Mouse (Mus musculus) c-Kit-positive CD71-negative TER-119-negative erythroid progenitor cells, embryonic 14.5 days (primary cell): ENCODE results near the gene Wdr34.
A peak's percentile ranks its signal among the peaks of the same experiment; 100 is the strongest.
"Not testable (repeated sequence)": the region's sequence is repeated elsewhere in the genome, so short reads cannot be mapped to it uniquely, and the experiment has no call there.

ENCODE experiments used
- DNase-seq: peaks from one replicate; pipeline ENCODE4 v3.0.0-alpha.2; 2013; ENCODE audit warnings: low read depth

Wdr34 gene

GRCm38 (mm10) chr2:30066046-30066901, 17.6 kb upstream of the Wdr34 start:
- peak; percentile 86 for DNase-seq

DNA sequence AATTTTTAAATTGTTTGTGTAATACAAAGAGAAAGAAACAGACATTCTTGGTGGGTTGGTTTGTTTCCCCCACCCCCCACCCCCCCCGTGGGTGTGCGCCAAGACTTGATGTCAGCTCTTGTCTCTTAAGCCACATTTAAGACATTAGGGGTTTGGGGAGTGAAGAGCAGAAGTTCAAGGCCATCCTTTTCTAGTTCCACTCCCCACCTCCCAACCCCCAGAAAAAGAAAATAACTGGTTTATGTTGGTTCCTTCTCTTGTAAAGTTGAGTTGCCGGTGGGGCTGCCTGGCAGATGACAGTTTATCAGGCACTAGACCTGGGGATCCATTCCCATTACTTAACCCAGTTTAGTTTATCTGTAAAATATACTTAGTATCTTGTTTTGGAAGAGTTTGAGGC, 15.6 kb upstream of the Wdr34 start:
- DNase-seq = no peak

DNA sequence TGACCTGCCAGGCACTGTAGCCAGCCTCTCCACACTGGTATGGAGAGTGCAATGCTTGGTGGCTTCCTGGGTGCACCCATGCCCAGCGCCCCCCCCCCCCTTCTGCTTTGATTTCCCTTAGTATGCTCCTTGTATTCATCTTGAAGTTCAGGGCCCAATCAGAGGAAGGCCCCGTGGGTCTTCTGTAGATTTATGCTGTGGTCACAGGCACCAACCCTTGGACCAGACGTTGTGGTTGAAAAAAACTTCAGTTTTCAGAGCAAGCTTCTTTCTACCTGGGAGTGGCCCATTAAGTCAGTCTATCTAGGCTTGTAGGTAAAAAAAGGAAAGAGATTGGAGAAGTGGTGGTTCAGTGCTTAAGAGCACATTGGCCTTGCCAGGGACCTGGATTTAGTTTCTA, 15.1 kb upstream of the Wdr34 start:
- no peak for DNase-seq

GRCm38 (mm10) chr2:30063235-30063634, 14.6 kb upstream of the Wdr34 start:
- no peak for DNase-seq

- DNase-seq = no peak
These were observed 13.8 kb upstream of the Wdr34 start for GRCm38 (mm10) chr2:30062249-30063093.

- DNase-seq = no peak
These were observed 12.8 kb upstream of the Wdr34 start for GRCm38 (mm10) chr2:30061215-30062166.

DNA sequence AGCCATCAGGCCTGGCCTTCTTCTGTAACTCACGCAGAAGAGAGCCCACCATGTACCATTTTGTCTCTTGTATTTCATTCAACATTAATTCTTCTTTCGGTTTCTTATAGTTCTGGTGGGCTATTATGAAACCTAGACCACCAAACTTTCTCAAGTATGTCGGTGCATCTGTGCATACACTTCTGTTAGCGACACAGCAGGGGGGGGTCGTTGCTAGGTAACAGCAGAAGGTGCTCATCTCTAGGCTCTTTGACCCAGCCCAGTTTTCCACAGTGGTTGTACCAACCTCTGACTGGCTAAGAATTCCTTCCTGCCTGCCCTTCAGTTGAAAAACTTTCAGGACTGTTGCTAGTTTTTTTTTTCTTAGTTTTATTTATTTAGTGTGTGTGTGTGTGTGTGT, 9.7 kb upstream of the Wdr34 start:
- no peak for DNase-seq

DNA sequence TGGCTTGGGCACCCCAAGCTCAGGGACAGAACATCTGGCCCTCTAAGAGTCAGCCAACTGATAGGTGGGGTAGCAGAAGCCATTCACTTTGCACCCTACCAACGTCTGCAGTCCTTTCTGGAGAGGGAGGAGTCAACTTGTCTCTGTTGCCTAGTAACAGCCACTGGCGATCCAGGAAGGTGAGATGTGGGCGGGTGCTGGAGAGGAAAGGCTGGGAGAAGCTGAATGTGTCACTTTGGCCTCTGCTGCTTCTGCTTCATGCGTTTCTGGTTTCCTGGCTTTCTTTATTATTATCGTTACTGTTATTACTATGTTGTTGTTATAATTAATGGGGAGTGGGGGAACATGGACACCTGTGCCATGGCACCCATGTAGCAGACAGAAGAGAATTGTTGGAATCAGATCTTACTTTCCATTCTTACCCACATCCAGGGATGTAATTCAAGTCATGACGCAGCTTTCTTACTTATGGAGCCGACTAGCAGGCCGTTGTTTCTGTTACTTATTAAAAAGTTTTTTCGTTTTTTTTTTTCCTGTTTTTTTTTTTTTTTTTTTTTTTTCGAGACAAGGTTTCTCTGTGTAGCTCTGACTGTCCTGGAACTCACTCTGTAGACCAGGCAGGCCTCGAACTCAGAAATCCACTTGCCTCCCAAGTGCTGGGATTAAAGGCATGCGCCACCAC, 8.7 kb upstream of the Wdr34 start, which contains the start of gene Set:
Gene Set, plus strand, starts transcription at position 156 of the 682 bp plus-strand sequence.
- DNase-seq = no peak

GRCm38 (mm10) chr2:30056736-30057135, 8.1 kb upstream of the Wdr34 start:
- DNase-seq = no peak

DNA sequence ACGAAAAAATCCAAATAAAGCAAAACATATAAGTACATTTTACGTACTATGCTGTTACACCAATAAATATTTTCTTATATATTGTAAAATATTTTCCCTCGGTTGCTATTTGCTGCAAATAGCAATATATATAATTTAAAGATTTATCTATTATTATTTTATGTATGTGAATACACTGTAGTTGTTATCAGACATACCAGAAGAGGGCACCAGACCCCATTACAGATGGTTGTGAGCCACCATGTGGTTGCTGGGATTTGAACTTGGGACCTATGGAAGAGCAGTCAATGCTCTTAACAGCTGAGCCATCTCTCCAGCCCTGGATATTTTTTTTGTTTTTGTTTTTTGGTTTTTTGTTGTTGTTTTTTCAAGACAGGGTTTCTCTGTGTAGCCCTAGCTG, 6.6 kb upstream of the Wdr34 start:
- DNase-seq = not testable (repeated sequence)

DNA sequence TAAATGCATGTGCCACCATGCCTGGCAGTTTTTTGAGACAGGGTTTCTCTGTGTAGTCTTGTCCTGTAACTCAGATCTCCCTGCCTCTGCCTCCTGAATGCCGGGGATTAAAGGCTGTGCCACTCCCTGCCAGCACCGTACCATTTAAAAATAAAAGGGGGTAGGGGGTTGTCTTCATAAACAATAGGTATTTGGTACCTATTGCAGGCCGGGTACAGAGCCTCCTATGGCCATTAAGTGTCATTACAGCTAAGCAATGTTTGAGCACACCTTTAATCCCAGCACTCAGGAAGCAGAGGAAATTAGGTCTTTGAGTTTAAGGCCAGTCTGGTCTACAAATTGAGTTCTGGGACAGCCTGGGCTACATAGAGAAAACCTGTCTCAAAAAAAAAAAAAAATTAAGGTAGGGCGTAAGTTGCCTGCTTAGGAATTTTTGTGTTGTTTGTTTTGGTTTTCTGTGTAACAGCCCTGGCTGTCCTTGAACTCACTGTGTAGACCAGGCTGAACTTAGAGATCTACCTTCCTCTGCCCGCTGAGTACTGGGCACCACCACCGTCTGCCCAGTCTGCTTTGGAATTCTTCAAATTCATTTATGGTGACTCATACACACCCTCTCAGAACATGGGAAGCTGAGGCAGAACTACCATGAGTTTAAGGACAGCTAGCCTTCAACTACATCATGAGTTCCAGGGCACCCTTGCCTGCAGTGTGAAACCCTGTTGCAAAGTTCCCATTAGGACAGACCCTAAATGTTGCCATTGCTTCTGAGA, 3.5 kb upstream of the Wdr34 start:
- DNase-seq = no peak

DNA sequence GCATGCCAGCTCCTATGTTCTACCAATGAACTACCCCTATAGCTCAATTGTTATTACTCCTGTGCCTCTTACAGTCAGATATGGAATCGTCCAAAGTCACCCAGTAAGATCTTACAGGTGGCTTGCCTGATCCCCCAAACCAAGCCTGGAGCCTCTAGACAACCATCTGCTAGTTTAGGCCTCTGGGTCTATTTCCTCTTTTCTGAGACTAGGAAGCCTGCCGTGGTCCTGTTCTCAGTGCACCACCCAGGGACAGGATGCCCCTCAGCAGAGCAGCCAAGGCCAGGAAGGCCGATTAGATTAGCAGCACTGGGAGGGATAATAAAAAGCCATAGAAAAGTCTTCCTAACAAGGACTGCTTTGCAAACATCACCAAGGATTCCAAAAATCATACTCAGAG, 1.1 kb upstream of the Wdr34 start:
- DNase-seq = no peak

DNA sequence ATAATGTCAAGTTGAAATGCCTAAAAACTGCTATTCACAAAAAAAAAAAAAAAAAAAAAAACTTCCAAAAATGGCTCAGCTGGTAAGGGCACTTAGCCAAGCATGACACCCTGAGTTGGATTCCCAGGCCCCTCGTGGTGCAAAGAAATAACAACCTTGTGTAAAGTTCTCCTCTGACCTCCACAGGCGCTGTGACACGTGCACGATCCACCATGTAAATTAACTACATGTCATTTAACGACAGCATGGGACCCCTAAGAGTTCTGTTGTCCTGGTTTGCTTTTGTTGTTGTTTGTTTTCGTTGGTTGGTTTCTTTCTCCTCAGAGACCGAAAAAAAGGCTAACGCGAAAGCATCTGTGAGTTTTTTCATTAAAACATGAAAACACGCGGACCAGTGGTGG, 580 bp downstream of the Wdr34 start:
- DNase-seq = no peak

DNA sequence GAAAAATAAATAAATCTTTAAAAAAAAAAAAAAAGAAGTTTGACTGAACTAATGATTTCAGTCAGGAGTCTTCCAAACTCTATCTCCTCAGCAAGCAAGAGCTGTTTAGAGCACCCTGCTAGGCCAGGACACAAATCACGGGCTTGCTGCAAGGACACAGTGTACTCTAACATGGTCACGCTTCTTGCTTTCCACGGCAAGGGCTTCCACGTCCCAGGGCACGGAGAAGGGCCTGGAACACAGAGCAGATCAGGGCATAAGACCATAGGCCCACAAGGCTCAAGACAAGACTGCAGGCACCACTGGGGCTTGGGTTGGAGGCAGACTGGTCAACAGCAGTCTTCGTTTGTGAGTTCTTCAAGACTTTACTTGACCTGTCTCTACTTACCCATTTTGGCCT, 1.6 kb downstream of the Wdr34 start:
- no peak for DNase-seq

- DNase-seq = no peak
These were observed 4.1 kb downstream of the Wdr34 start for GRCm38 (mm10) chr2:30044550-30044949.

DNA sequence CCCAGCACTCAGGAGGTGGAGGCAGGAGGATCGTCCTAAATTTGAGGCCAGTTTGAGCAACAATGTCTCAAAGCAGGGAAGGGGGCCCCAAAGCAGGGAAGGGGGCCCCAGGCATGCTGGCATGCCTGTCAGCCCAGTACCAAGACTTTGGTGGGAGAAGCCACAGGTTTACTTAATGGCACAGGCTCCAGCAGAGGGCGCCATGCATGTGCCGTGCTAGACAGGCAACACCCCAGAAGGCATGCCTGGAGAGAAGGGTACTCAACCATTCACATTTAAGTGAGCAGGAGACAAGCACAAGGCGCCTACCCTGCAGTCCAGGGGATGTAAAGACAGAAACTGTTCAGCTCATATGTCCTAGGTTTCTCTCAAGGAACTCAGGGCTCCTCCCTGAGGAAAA, 6.2 kb downstream of the Wdr34 start:
- DNase-seq = peak; percentile 81

- DNase-seq = no peak
These were observed 9.0 kb downstream of the Wdr34 start for GRCm38 (mm10) chr2:30039687-30040086.

- DNase-seq = no peak
These were observed 10.3 kb downstream of the Wdr34 start for GRCm38 (mm10) chr2:30038370-30038769.

GRCm38 (mm10) chr2:30037762-30038161, 10.9 kb downstream of the Wdr34 start:
- no peak for DNase-seq

DNA sequence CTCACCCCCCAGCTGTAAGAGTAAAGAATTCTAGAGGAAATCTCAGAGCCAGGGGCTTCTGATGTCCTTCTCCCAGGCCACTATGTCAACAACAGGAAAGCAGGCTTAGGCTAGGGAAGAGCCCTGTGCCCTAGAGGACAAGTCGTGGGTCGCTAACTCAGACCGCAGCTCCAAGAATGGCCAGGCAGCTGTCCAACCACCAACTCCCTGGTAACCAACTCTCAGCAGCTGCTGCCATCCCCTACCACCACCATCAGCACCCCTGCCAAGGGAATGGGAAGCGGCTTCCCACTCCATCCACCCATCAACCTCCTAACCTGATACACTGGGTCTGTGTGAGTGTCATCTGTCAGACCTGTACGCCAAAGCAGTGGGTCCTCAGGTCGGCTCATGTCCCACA, 15.7 kb downstream of the Wdr34 start:
- no peak for DNase-seq
